Mouse (Mus musculus): ENCODE measurements around the gene Ttc23.

The Ttc23 gene

GRCm38 (mm10) chr7:67700846-67701245, 53.6 kb downstream of the Ttc23 start:
- DNase-seq: no peak

GRCm38 (mm10) chr7:67701252-67701914, 54.2 kb downstream of the Ttc23 start:
- DNase-seq: no peak

GRCm38 (mm10) chr7:67708160-67708559, 61.0 kb downstream of the Ttc23 start:
- DNase-seq: no peak

- no peak for DNase-seq
These were observed 63.0 kb downstream of the Ttc23 start for GRCm38 (mm10) chr7:67710216-67710615.

GRCm38 (mm10) chr7:67713820-67714510, 66.8 kb downstream of the Ttc23 start:
- DNase-seq: peak; percentile 58

- no peak for DNase-seq
These were observed 68.0 kb downstream of the Ttc23 start for GRCm38 (mm10) chr7:67715176-67715575.

- DNase-seq: no peak
These were observed 69.1 kb downstream of the Ttc23 start for GRCm38 (mm10) chr7:67716213-67716878.

GRCm38 (mm10) chr7:67716925-67717324, 69.7 kb downstream of the Ttc23 start:
- no peak for DNase-seq

- no peak for DNase-seq
These were observed 70.3 kb downstream of the Ttc23 start for GRCm38 (mm10) chr7:67717520-67717919.

- no peak for DNase-seq
These were observed 71.6 kb downstream of the Ttc23 start for GRCm38 (mm10) chr7:67718804-67719203.

- DNase-seq: no peak
These were observed 75.0 kb downstream of the Ttc23 start for GRCm38 (mm10) chr7:67722163-67722562.

- no peak for DNase-seq
These were observed 77.3 kb downstream of the Ttc23 start for GRCm38 (mm10) chr7:67724536-67724935.

- DNase-seq: no peak
These were observed 77.8 kb downstream of the Ttc23 start for GRCm38 (mm10) chr7:67725016-67725415.

GRCm38 (mm10) chr7:67728203-67728602, 81.0 kb downstream of the Ttc23 start:
- DNase-seq: no peak

GRCm38 (mm10) chr7:67728809-67729208, 81.6 kb downstream of the Ttc23 start:
- DNase-seq: no peak

GRCm38 (mm10) chr7:67730431-67731110, 83.4 kb downstream of the Ttc23 start:
- DNase-seq: no peak

GRCm38 (mm10) chr7:67732276-67732675, 85.1 kb downstream of the Ttc23 start:
- no peak for DNase-seq

- DNase-seq: no peak
These were observed 93.2 kb downstream of the Ttc23 start for GRCm38 (mm10) chr7:67740382-67740781.

GRCm38 (mm10) chr7:67740796-67741195, 93.6 kb downstream of the Ttc23 start:
- no peak for DNase-seq

- no peak for DNase-seq
These were observed 94.5 kb downstream of the Ttc23 start for GRCm38 (mm10) chr7:67741706-67742105.

GRCm38 (mm10) chr7:67747731-67748305, 100.6 kb downstream of the Ttc23 start:
- no peak for DNase-seq

- no peak for DNase-seq
These were observed 102.4 kb downstream of the Ttc23 start for GRCm38 (mm10) chr7:67749441-67750239.
